Mouse (Mus musculus): ENCODE results near the gene Rxfp2. TPM values are rescaled to one million over a fixed set of nuclear protein-coding genes. Genes with fewer than 3 reads are reported as not detected.

The Rxfp2 gene
- polyA plus RNA-seq, 1 experiment from 2014 or later: 1.0 TPM

DNA sequence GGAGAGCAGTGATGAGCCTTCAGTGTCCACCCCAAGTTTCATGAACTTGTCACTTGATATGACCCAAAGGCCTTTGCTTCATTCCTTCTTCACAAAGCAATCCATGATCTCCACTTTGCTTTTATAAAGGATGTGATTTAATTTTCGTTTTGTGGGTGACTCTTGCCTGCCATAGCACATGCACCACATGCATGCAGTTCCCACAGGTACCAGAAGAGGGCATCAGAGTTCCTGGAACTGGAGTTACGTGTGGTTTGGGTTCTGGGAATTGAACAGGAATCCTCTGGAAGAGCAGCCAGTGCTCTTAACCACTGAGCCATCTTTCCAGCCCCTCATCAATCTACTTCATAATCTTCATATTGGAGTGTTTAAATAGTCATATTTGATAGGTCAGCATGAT is 26.1 kb downstream of the Rxfp2 start:
- ATAC-seq (ENCODE audit: insufficient number of reproducible peaks, low FRiP score, low TSS enrichment, low read depth): no peak
- Histone ChIP-seq H3K9me3 (replicated peaks) (no peaks in the 10 kb centered on the region), H3K4me3 (replicated peaks) (no peak overlapping the region), H3K27me3 (no peaks in the 10 kb centered on the region), H3K4me1 (no peaks in the 10 kb centered on the region), H3K4me2 (replicated peaks) (no peak overlapping the region), H3K27ac (replicated peaks) (no peak overlapping the region), H3K9ac (no peak overlapping the region), H3K36me3 (no peaks in the 10 kb centered on the region)
- WGBS: 63% methylated on average over 2 of the region's 2 CpGs

DNA sequence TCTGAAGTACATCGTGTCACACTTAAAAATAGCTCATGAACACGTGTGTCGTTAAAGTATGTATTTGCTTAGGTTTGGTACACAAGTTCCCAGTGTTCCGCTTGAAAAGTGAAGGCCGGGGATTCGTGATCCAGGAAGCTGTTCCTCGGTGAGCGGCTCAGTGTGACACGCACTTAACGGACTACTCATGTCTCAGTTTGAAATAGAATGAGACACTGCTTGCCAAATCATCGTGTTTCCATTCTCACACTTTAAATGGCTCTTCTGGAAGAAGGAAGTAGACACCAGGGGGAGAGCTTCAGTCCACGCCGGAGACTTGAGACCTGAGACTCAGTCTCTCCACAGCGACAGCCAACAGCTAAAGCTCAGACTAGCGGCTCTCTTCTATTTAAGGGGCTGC is 28.0 kb downstream of the Rxfp2 start:
- H3K9ac ChIP-seq: no peak overlapping the region
- no peaks in the 10 kb centered on the region for H3K36me3 ChIP-seq
- ATAC-seq (ENCODE audit: insufficient number of reproducible peaks, low FRiP score, low TSS enrichment, low read depth): no peak
- H3K4me2 ChIP-seq (replicated peaks): no peak overlapping the region
- no peaks in the 10 kb centered on the region for H3K4me1 ChIP-seq
- H3K9me3 ChIP-seq (replicated peaks): no peaks in the 10 kb centered on the region
- no peak overlapping the region for H3K4me3 ChIP-seq (replicated peaks)
- no peaks in the 10 kb centered on the region for H3K27me3 ChIP-seq
- H3K27ac ChIP-seq (replicated peaks): no peak overlapping the region
- WGBS: 73% methylated on average over 15 of the region's 15 CpGs

DNA sequence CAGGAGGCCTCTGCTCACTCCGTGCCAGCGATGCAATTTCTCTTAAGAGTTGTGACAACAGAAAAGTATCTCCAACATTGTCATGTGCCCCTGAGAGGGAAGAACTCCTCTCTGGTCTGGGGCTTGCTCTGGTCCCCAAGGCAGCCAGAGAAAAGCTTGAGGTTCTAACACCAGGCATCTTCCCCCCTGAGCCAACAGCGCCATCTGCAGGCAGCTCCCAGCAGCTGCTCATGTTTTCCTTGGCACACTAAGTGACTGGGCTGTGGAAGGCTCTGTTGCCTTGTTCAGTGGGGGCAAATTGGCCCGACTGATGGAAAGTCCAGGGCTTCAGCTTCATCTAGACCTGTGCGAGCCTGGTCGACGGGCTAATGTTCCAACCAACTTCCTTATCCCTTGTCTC is 31.5 kb downstream of the Rxfp2 start:
- ATAC-seq (ENCODE audit: insufficient number of reproducible peaks, low FRiP score, low TSS enrichment, low read depth): no peak
- WGBS: 58% methylated on average over 7 of the region's 7 CpGs
- Histone ChIP-seq H3K4me2 (replicated peaks) (no peak overlapping the region), H3K9me3 (replicated peaks) (no peaks in the 10 kb centered on the region), H3K9ac (no peak overlapping the region), H3K36me3 (no peaks in the 10 kb centered on the region), H3K4me1 (no peaks in the 10 kb centered on the region), H3K27me3 (no peaks in the 10 kb centered on the region), H3K27ac (replicated peaks) (no peak overlapping the region), H3K4me3 (replicated peaks) (no peak overlapping the region)

DNA sequence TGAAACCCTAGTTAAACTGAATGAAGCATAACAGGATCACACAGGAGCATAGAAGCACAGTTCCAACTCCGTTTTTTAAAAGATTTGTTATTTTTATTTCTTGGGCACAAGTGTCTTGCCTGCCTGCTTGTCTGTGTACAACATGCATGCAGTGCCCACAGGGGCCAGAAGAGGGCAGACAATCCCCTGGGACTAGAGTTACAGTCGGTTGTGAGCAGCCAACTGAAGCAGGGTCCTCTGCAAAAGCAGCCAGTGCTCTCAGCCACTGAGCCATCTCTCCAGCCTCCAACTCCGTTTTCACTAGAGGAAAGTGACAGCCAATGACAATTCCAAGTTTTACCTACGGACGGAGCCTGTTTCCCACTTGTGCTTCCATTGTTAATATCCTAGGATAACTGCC is 33.4 kb downstream of the Rxfp2 start:
- Histone ChIP-seq H3K4me1 (no peaks in the 10 kb centered on the region), H3K9me3 (replicated peaks) (no peaks in the 10 kb centered on the region), H3K36me3 (no peaks in the 10 kb centered on the region), H3K4me3 (replicated peaks) (no peak overlapping the region), H3K27ac (replicated peaks) (no peak overlapping the region), H3K27me3 (no peaks in the 10 kb centered on the region), H3K9ac (no peak overlapping the region), H3K4me2 (replicated peaks) (no peak overlapping the region)
- no peak for ATAC-seq (ENCODE audit: insufficient number of reproducible peaks, low FRiP score, low TSS enrichment, low read depth)
- 52% methylated on average over 5 of the region's 5 CpGs for WGBS

DNA sequence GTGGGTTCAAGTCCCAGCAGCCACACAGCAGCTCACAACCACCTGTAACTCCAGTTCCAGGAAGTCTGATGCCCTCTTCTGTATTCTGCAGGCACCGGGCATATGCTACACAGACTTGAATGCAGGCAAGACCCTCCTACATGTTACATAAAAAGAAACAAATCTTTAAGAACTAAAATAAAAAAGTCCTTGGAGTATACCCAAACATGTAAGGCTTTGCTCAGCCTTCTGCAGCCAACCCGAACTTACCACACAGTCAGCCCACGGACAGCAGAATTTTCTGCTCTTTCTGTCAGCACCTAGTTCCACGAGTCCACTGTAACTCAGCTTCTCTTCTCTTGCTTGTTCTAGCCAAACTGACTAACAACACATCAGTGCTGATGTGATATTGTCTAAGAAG is 34.8 kb downstream of the Rxfp2 start:
- WGBS: 82% methylated on average over 4 of the region's 4 CpGs
- H3K4me2 ChIP-seq (replicated peaks): no peak overlapping the region
- no peak overlapping the region for H3K27ac ChIP-seq (replicated peaks)
- no peaks in the 10 kb centered on the region for H3K27me3 ChIP-seq
- H3K9ac ChIP-seq: no peak overlapping the region
- H3K4me1 ChIP-seq: no peaks in the 10 kb centered on the region
- H3K36me3 ChIP-seq: no peaks in the 10 kb centered on the region
- no peak for ATAC-seq (ENCODE audit: insufficient number of reproducible peaks, low FRiP score, low TSS enrichment, low read depth)
- no peak overlapping the region for H3K4me3 ChIP-seq (replicated peaks)
- 0 out of 2 replicates have a peak, but pooled peaks cover under 1% of the 10 kb centered on the region for H3K9me3 ChIP-seq (replicated peaks)

DNA sequence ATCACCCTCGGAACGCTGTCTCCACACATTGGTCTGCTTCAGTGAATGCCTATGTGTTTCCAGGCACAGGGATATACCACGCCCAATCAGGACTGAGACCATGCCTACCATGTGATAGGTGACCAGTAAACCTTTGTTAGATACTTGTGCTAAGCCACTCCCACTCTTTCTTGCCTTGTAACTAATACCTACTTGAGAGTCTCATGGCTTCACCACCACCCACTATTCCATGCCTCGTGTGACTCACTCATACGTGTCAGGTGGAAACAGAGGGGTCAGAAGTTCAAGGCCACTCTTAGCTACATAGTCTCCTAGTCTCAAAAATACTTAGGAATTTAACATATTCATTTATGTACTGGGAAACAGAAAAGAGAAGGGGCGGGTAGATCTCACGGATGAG is 35.5 kb downstream of the Rxfp2 start:
- no peak overlapping the region for H3K9ac ChIP-seq
- H3K27ac ChIP-seq (replicated peaks): no peak overlapping the region
- no peak overlapping the region for H3K4me2 ChIP-seq (replicated peaks)
- H3K9me3 ChIP-seq (replicated peaks): 0 out of 2 replicates have a peak, but pooled peaks cover 6% of the 10 kb centered on the region
- H3K4me3 ChIP-seq (replicated peaks): no peak overlapping the region
- H3K27me3 ChIP-seq: no peaks in the 10 kb centered on the region
- H3K36me3 ChIP-seq: no peaks in the 10 kb centered on the region
- H3K4me1 ChIP-seq: no peaks in the 10 kb centered on the region
- 84% methylated on average over 7 of the region's 7 CpGs for WGBS
- ATAC-seq (ENCODE audit: insufficient number of reproducible peaks, low FRiP score, low TSS enrichment, low read depth): no peak

DNA sequence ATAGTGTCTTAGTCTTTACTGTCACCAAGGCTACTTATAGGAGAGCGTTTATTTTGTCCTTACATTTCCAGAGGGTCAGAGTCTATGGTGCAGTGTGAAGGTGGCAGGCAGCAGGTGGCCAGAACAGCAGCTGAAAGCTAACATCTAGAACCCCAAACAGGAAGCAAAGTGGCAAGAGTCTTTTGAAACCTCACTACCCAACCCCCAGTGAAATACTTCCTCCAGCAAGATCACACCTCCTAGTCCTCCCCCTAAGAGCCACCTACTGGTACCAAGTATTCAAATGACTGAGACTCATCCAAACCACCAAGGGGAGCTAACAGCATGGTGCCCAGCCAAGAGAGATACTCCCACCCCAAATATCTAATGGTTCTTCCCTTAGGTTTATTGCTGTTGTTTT is 36.8 kb downstream of the Rxfp2 start:
- no peak for ATAC-seq (ENCODE audit: insufficient number of reproducible peaks, low FRiP score, low TSS enrichment, low read depth)
- H3K4me1 ChIP-seq: no peaks in the 10 kb centered on the region
- H3K9ac ChIP-seq: no peak overlapping the region
- no peak overlapping the region for H3K27ac ChIP-seq (replicated peaks)
- H3K36me3 ChIP-seq: no peaks in the 10 kb centered on the region
- WGBS: 86% methylated on average over 1 of the region's 1 CpGs
- H3K4me3 ChIP-seq (replicated peaks): no peak overlapping the region
- H3K4me2 ChIP-seq (replicated peaks): no peak overlapping the region
- no peaks in the 10 kb centered on the region for H3K27me3 ChIP-seq
- H3K9me3 ChIP-seq (replicated peaks): 0 out of 2 replicates have a peak, but pooled peaks cover 6% of the 10 kb centered on the region

DNA sequence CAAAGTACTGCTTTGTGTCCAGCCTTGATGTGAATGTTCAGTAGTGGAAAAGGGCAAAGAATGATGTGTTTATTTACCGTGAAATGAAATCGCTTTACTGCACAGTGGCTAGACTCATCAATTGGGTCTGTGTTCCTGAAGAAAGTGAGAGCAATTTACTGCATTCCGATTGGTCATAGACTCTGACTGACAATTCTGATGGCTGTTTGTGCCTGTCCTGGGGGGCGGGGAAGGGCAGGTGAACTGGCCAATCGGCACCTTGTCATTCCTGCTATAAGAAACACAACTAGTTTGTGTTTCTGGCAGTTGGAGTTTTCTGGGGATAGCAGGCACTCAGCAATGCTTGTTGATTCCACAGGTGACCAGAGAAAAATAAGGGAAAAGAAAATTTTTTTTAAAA is 37.6 kb downstream of the Rxfp2 start:
- Histone ChIP-seq H3K4me1 (no peaks in the 10 kb centered on the region), H3K27ac (replicated peaks) (no peak overlapping the region), H3K9me3 (replicated peaks) (0 out of 2 replicates have a peak, but pooled peaks cover 6% of the 10 kb centered on the region), H3K9ac (no peak overlapping the region), H3K4me2 (replicated peaks) (no peak overlapping the region), H3K4me3 (replicated peaks) (no peak overlapping the region), H3K27me3 (no peaks in the 10 kb centered on the region), H3K36me3 (no peaks in the 10 kb centered on the region)
- no peak for ATAC-seq (ENCODE audit: insufficient number of reproducible peaks, low FRiP score, low TSS enrichment, low read depth)
- 77% methylated on average over 5 of the region's 5 CpGs for WGBS

DNA sequence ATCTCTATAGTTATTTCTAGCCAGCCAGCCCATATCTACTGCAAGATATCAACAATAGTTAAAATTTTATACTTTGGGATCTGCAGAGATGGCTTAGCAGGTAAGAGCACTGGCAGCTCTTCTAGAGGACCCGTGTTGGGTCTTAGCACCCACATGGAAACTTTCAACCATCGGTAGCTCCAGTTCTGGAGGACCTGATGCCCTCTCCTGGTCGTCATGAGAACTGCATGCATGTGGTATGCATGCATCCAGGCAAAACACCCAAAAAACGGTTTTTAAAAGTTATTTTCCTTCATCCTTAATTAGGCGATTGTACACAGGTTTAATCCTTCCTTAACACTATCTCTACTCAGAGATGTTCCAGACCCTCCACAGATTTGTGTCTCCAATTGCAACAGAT is 40.4 kb downstream of the Rxfp2 start:
- 0 out of 2 replicates have a peak, but pooled peaks cover 6% of the 10 kb centered on the region for H3K9me3 ChIP-seq (replicated peaks)
- H3K4me1 ChIP-seq: no peaks in the 10 kb centered on the region
- no peaks in the 10 kb centered on the region for H3K36me3 ChIP-seq
- 83% methylated on average over 5 of the region's 5 CpGs for WGBS
- H3K4me2 ChIP-seq (replicated peaks): no peak overlapping the region
- no peak overlapping the region for H3K4me3 ChIP-seq (replicated peaks)
- no peak for ATAC-seq (ENCODE audit: insufficient number of reproducible peaks, low FRiP score, low TSS enrichment, low read depth)
- H3K27me3 ChIP-seq: no peaks in the 10 kb centered on the region
- H3K27ac ChIP-seq (replicated peaks): no peak overlapping the region
- H3K9ac ChIP-seq: no peak overlapping the region

DNA sequence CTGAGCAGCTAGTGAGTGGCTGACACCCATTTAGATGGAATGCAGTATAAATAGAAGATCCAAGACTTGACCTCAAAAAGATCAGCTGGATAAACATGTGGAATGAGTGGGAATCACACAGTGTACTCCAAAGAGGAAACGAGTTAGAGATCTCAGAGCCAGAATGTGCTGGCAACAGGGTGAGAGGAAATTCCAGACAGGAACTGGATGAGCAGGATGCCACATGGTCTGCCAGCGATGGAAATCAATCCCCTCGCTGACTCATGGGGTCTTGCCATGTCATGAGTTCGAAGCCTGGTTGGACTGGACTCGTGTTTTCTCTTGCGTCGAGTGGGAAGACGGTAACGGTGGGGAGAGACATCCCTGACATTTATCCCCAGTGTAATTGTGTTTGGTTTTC is 41.0 kb downstream of the Rxfp2 start:
- no peak for ATAC-seq (ENCODE audit: insufficient number of reproducible peaks, low FRiP score, low TSS enrichment, low read depth)
- no peak overlapping the region for H3K9ac ChIP-seq
- no peaks in the 10 kb centered on the region for H3K27me3 ChIP-seq
- 0 out of 2 replicates have a peak, but pooled peaks cover 6% of the 10 kb centered on the region for H3K9me3 ChIP-seq (replicated peaks)
- H3K27ac ChIP-seq (replicated peaks): no peak overlapping the region
- H3K36me3 ChIP-seq: no peaks in the 10 kb centered on the region
- WGBS: 88% methylated on average over 9 of the region's 9 CpGs
- no peaks in the 10 kb centered on the region for H3K4me1 ChIP-seq
- H3K4me2 ChIP-seq (replicated peaks): no peak overlapping the region
- no peak overlapping the region for H3K4me3 ChIP-seq (replicated peaks)

DNA sequence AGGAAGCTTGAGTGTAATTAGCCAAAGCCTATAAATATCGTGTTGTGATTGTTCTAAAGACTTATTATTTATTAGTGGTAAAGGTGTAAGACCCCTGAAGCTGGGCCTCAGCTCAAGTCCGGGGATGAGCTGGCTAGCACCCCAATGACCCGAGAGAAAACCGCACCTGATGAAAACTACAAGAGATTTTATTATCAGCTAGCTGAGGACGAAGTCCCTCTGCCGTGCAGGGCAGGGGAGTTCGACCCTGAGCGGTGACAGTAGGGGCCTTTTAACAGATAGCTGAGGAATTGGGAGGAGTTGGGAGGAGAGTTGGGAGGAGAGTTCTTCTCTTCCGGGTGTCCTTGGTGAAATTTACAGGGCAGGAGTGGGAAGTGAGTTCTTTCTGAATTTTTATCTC is 42.6 kb downstream of the Rxfp2 start:
- no peak overlapping the region for H3K4me3 ChIP-seq (replicated peaks)
- no peak for ATAC-seq (ENCODE audit: insufficient number of reproducible peaks, low FRiP score, low TSS enrichment, low read depth)
- H3K4me2 ChIP-seq (replicated peaks): no peak overlapping the region
- 0 out of 2 replicates have a peak, but pooled peaks cover 6% of the 10 kb centered on the region for H3K9me3 ChIP-seq (replicated peaks)
- no peaks in the 10 kb centered on the region for H3K4me1 ChIP-seq
- H3K9ac ChIP-seq: no peak overlapping the region
- no peaks in the 10 kb centered on the region for H3K36me3 ChIP-seq
- no peaks in the 10 kb centered on the region for H3K27me3 ChIP-seq
- 86% methylated on average over 9 of the region's 9 CpGs for WGBS
- H3K27ac ChIP-seq (replicated peaks): no peak overlapping the region

DNA sequence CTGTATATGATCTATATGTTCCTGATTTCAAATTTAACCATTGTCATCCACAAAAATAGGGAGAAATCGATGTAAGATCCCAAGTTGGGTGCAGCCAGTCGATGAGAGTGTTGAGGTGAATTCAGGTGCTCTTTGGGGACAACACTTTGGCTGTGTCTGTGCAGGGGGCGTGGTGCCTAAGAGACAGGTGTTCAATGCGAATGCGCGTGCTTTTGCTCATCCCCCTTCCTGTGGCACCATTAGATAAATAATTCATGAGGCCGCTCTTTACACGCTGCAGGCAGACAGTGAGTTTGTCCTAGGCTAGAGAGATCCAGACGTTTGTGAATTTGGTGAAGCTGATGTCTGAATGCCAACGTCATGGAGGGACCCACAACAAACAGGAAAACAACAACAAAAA is 45.8 kb downstream of the Rxfp2 start:
- Histone ChIP-seq H3K9ac (no peak overlapping the region), H3K4me1 (no peaks in the 10 kb centered on the region), H3K9me3 (replicated peaks) (no peaks in the 10 kb centered on the region), H3K27ac (replicated peaks) (no peak overlapping the region), H3K4me2 (replicated peaks) (no peak overlapping the region), H3K36me3 (no peaks in the 10 kb centered on the region), H3K27me3 (no peaks in the 10 kb centered on the region), H3K4me3 (replicated peaks) (no peak overlapping the region)
- 63% methylated on average over 10 of the region's 10 CpGs for WGBS
- no peak for ATAC-seq (ENCODE audit: insufficient number of reproducible peaks, low FRiP score, low TSS enrichment, low read depth)
